Mouse (Mus musculus): ENCODE results near the gene Dnm3.

- TF ChIP-seq CTCF (IDR thresholded peaks at IDR 0.05; ENCODE audit: borderline replicate concordance, extremely low read depth, insufficient read depth, insufficient read length) (no peak), POLR2A (IDR thresholded peaks at IDR 0.05; ENCODE audit: borderline replicate concordance, extremely low read depth, insufficient read depth, insufficient read length, poor library complexity, severe bottlenecking) (no peak)
Measured at GRCm38 (mm10) chr1:162092401-162092800, 385.4 kb downstream of the Dnm3 start.
